8 mouse cellular contexts compared by ENCODE assay signal in genomic region chr13:91636814-91637213, GRCm38 (mm10).
DNase-seq lines count a peak whose midpoint lies in the region; ATAC-seq and TF ChIP-seq lines count a peak whose summit lies in the region.

No protein-coding gene starts in this region.

- TF ChIP-seq EP300 in heart, postnatal 0 days (IDR thresholded peaks at IDR 0.05; ENCODE audit: low read depth), result no peak
- TF ChIP-seq EP300 in liver, embryonic 14.5 days (IDR thresholded peaks at IDR 0.05; ENCODE audit: low read depth), result no peak

- H3K4me1 ChIP-seq in embryonic fibroblast, embryonic 13.5 days (ENCODE audit: control insufficient read depth, insufficient read depth, low read length), result peaks cover 3% of the 10 kb centered on the region
- no peaks in the 10 kb centered on the region for H3K4me1 ChIP-seq in heart, postnatal 0 days (ENCODE audit: control insufficient read depth, insufficient read depth)
- H3K4me1 ChIP-seq in liver, embryonic 14.5 days (replicated peaks; ENCODE audit: control insufficient read depth in 2 of 2, insufficient read depth in 2 of 2, low read length in 1 of 2), result peaks cover 2 to 8% of the 10 kb centered on the region in 2 experiments; a peak in 3 of 4 replicates
- no peaks in the 10 kb centered on the region; the same call in 1 of the 2 replicates for H3K4me1 ChIP-seq in neural tube, embryonic 12.5 days
- H3K4me1 ChIP-seq in testis, adult 2 months (ENCODE audit: control insufficient read depth, insufficient read depth, low read length), result no peaks in the 10 kb centered on the region

- no peak for TF ChIP-seq POLR2A in embryonic fibroblast, embryonic 13.5 days (IDR thresholded peaks at IDR 0.05; ENCODE audit: low read depth, low read length)
- TF ChIP-seq POLR2A in testis, adult 2 months (IDR thresholded peaks at IDR 0.05; ENCODE audit: control insufficient read depth, low read depth, low read length), result no peak

- no peak overlapping the region for H3K27ac ChIP-seq in embryonic fibroblast, embryonic 13.5 days (ENCODE audit: insufficient read depth, low read length)
- no peak overlapping the region for H3K27ac ChIP-seq in heart, postnatal 0 days (ENCODE audit: low read depth)
- H3K27ac ChIP-seq in liver, embryonic 14.5 days, result no peak overlapping the region
- no peak overlapping the region for H3K27ac ChIP-seq in neural tube, embryonic 12.5 days
- no peak overlapping the region for H3K27ac ChIP-seq in testis, adult 2 months (ENCODE audit: control insufficient read depth, insufficient read depth, low read depth, low read length)

- no peaks in the 10 kb centered on the region for H3K9me3 ChIP-seq in heart, postnatal 0 days (replicated peaks; ENCODE audit: control insufficient read depth, low read length)
- no peaks in the 10 kb centered on the region for H3K9me3 ChIP-seq in liver, embryonic 14.5 days (ENCODE audit: control insufficient read depth, low read length)
- H3K9me3 ChIP-seq in neural tube, embryonic 12.5 days, result no peaks in the 10 kb centered on the region

- WGBS in heart, postnatal 0 days, result 12% methylated on average over 5 of the region's 5 CpGs
- 13% methylated on average over 5 of the region's 5 CpGs for WGBS in liver, embryonic 14.5 days (ENCODE audit: insufficient replicate concordance)
- 19% methylated on average over 5 of the region's 5 CpGs for WGBS in neural tube, embryonic 12.5 days

- peak; percentile 79; the same call in 1 of the 2 replicates for TF ChIP-seq CTCF in embryonic fibroblast, embryonic 13.5 days (IDR thresholded peaks at IDR 0.05; ENCODE audit: borderline replicate concordance, insufficient read depth, low read length)
- TF ChIP-seq CTCF in heart, postnatal 0 days (IDR thresholded peaks at IDR 0.05; ENCODE audit: low read depth), result peak; percentile 92
- TF ChIP-seq CTCF in liver, embryonic 14.5 days (IDR thresholded peaks at IDR 0.05; ENCODE audit: low read depth), result peak; percentile 89
- peak; percentile 38; the same call in 1 of the 2 replicates for TF ChIP-seq CTCF in testis, adult 2 months (IDR thresholded peaks at IDR 0.05; ENCODE audit: control insufficient read depth, insufficient read depth, insufficient replicate concordance, low read depth, low read length)

- no peaks in the 10 kb centered on the region for H3K36me3 ChIP-seq in heart, postnatal 0 days (replicated peaks; ENCODE audit: control insufficient read depth, insufficient read depth, low read length)
- no peaks in the 10 kb centered on the region for H3K36me3 ChIP-seq in liver, embryonic 14.5 days (replicated peaks; ENCODE audit: control insufficient read depth, insufficient read depth, low read depth)
- no peaks in the 10 kb centered on the region for H3K36me3 ChIP-seq in neural tube, embryonic 12.5 days
- no peaks in the 10 kb centered on the region for H3K36me3 ChIP-seq in testis, adult 2 months (ENCODE audit: control insufficient read depth, insufficient read depth, low read length)

- H3K9ac ChIP-seq in heart, postnatal 0 days (replicated peaks; ENCODE audit: low read depth, low read length), result no peak overlapping the region
- H3K9ac ChIP-seq in liver, embryonic 14.5 days (replicated peaks), result no peak overlapping the region
- H3K9ac ChIP-seq in neural tube, embryonic 12.5 days, result no peak overlapping the region

- no peak overlapping the region for H3K4me3 ChIP-seq in embryonic fibroblast, embryonic 13.5 days (ENCODE audit: insufficient read depth, low read length)
- no peak overlapping the region for H3K4me3 ChIP-seq in heart, postnatal 0 days (ENCODE audit: low read depth, low read length)
- no peak overlapping the region for H3K4me3 ChIP-seq in liver, embryonic 14.5 days (ENCODE audit: insufficient read depth in 1 of 2, low read depth in 2 of 2, low read length in 2 of 2)
- no peak overlapping the region for H3K4me3 ChIP-seq in neural tube, embryonic 12.5 days
- H3K4me3 ChIP-seq in testis, adult 2 months (ENCODE audit: control insufficient read depth, low read depth, low read length), result no peak overlapping the region

- H3K27me3 ChIP-seq in heart, postnatal 0 days (ENCODE audit: control insufficient read depth, insufficient read depth, low read length), result no peaks in the 10 kb centered on the region
- H3K27me3 ChIP-seq in liver, embryonic 14.5 days (ENCODE audit: control insufficient read depth, insufficient read depth, low read length), result no peaks in the 10 kb centered on the region
- no peaks in the 10 kb centered on the region for H3K27me3 ChIP-seq in neural tube, embryonic 12.5 days (replicated peaks)
- H3K27me3 ChIP-seq in testis, adult 2 months (ENCODE audit: control insufficient read depth, insufficient read depth, low read length), result no peaks in the 10 kb centered on the region

- peak; percentile 94 for DNase-seq in CD4-positive, CD25-positive, alpha-beta regulatory T cell, adult 2 months (ENCODE audit: low read depth, low spot score)
- peak; percentile 38 to 53 for DNase-seq in adrenal gland, postnatal 4 days (ENCODE audit: low spot score in 2 of 2)
- peak; percentile 83 for DNase-seq in heart, postnatal 0 days (ENCODE audit: low spot score)
- DNase-seq in kidney, postnatal 25 days, result peak; percentile 77 to 91
- DNase-seq in liver, embryonic 14.5 days (ENCODE audit: low read depth in 3 of 3, low spot score in 3 of 3), result peak; percentile 69 to 73 (median 73)

- no peak overlapping the region for H3K4me2 ChIP-seq in heart, postnatal 0 days (ENCODE audit: low read depth, low read length)
- no peak overlapping the region for H3K4me2 ChIP-seq in liver, embryonic 14.5 days (ENCODE audit: low read depth)
- H3K4me2 ChIP-seq in neural tube, embryonic 12.5 days (replicated peaks), result no peak overlapping the region

- ATAC-seq in heart, postnatal 0 days (ENCODE audit: insufficient read depth, low read depth), result peak; percentile 47; the same call in 1 of the 2 replicates
- peak; percentile 67; the same call in 1 of the 2 replicates for ATAC-seq in liver, embryonic 14.5 days (ENCODE audit: insufficient read depth)
- peak; percentile 82 for ATAC-seq in neural tube, embryonic 12.5 days (ENCODE audit: low FRiP score, low read depth)

Comparison
In these comparisons a context has a peak if more than half of its experiments do, and no peak if none do; other contexts are left out.
1. CTCF ChIP-seq: peak in every context shown above with its lines; median percentile 92 in heart, postnatal 0 days; 89 in liver, embryonic 14.5 days; 79 in embryonic fibroblast, embryonic 13.5 days; 38 in testis, adult 2 months.